Mouse (Mus musculus) right cerebral cortex, postnatal 25 days (tissue): Measurements from ENCODE around the gene Gm5926.
"Not testable (repeated sequence)": the region's sequence is repeated elsewhere in the genome, so short reads cannot be mapped to it uniquely, and the experiment has no call there.

Experiments
- DNase-seq: peaks from one replicate; pipeline ENCODE4 v3.0.0; 2022

The Gm5926 gene

DNA sequence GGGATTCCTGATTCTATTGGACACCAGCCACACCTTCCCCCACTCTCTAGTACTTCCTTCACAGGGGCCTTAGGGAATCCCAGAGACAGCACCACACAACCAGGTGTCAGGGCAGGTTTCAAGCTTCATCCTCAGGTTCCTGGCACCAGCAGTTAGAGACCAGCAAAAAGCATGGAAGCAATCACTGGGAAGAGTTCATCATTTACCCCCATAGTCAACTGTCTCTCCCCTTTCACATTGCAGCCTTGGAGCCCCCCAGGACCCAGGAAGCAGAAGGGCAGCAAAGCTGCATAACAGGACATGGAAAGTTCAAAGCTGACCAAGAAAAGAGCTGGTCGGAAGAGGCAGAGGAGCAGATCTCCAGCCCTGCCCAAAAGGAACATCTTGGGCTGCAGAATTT lies at the start of gene Gm5926:
Gene Gm5926, plus strand, starts transcription at position 301 of the 400 bp plus-strand sequence.
- not testable (repeated sequence) for DNase-seq

DNA sequence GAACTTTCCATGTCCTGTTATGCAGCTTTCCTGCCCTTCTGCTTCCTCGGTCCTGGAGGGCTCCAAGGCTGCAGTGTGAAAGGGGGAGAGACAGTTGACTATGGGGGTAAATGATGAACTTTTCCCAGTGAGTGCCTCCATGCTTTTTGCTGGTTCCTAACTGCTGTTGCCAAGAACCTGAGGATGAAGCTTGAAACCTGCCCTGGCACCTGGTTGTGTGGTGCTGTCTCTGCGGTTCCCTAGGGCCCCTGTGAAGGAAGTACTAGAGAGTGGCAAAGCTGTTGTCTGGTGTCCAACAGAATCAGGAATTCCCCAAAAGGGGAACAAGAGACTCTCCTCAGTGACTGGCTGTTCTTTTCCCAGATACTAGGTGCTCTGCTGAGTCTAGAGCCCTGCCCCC lies 49.5 kb upstream of the Gm5926 start:
- DNase-seq, result not testable (repeated sequence)

DNA sequence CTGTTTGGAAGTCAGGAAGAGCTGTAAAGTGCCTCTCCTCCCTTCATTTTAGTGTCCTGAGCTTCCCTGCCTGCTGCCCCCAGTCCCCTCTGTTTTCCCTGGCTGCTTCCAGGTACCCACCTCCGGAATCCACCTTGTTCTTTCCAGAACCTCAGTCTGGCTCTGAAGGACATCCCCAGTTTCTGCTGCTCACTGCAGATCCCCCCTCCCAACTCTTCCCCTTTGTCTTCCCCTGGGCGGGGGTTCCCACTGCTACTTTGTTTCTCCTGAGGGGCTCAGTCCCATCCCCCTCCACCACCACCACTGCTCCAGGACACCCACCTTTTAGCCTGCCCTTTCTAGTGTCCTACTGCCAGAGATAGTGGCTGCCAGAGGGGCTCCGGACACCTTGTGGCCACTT lies 49.1 kb upstream of the Gm5926 start:
- not testable (repeated sequence) for DNase-seq
